Mouse (Mus musculus) E14TG2a.4 (cell line): ENCODE measurements around the gene Mical3.

ENCODE experiments used
- CTCF ChIP-seq: conservative IDR thresholded peaks from 2 replicates; pipeline ENCODE4 v1.5.1; 2014; ENCODE audit warnings: low read length
- NANOG ChIP-seq: IDR thresholded peaks from 2 replicates; pipeline ENCODE4 v1.6.1; 2014; ENCODE audit warnings: borderline replicate concordance, low read length, mixed read lengths
- POU5F1 ChIP-seq: IDR thresholded peaks from 2 replicates; pipeline ENCODE4 v1.6.1; 2014; ENCODE audit warnings: low read length, borderline replicate concordance

DNA sequence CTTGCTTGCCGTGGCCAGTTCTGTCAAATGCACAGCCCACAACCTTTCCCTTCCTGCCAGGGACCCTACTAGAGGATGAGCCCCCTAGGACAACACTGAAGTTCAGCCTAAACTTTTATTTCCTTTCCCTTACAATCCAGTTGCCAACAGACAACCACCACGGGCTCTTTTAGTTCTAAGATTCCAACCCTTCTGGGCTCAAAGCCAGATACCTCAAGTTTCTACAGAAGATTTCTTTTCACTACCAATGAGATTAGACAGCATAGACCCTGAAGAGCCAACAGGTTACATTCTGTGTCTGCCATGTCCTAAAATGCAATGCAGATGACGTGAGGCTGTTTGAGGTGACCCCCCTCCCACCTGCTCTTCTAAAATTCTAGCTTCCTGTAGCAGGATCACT, 75.3 kb downstream of the Mical3 start:
- no peak for TF ChIP-seq CTCF
- no peak for TF ChIP-seq POU5F1
- TF ChIP-seq NANOG, result no peak
